Mouse (Mus musculus) spleen, adult 12 weeks (tissue): ENCODE results near the gene Tpr.

Experiments
- DNase-seq: peaks from one replicate; pipeline ENCODE4 v3.0.0; 2022; ENCODE audit warnings: low spot score

The Tpr gene

GRCm38 (mm10) chr1:150392638-150393487 is at the start of gene Tpr, which contains the start of gene Odr4:
TSS of gene Tpr (plus strand) at chr1:150392838.
TSS of gene Odr4 (minus strand) at chr1:150393080.
- peak; percentile 98 for DNase-seq

GRCm38 (mm10) chr1:150360864-150361263 is 31.8 kb upstream of the Tpr start:
- no peak for DNase-seq

- DNase-seq, result no peak
These were observed 19.7 kb upstream of the Tpr start for GRCm38 (mm10) chr1:150372895-150373294.

- DNase-seq, result no peak
These were observed 18.4 kb upstream of the Tpr start for GRCm38 (mm10) chr1:150374247-150374646.

GRCm38 (mm10) chr1:150384138-150384537 is 8.5 kb upstream of the Tpr start:
- no peak for DNase-seq

GRCm38 (mm10) chr1:150387572-150387971 is 5.1 kb upstream of the Tpr start:
- DNase-seq, result peak; percentile 21

GRCm38 (mm10) chr1:150389390-150390129 is 3.1 kb upstream of the Tpr start:
- DNase-seq, result no peak

- DNase-seq, result no peak
These were observed 554 bp upstream of the Tpr start for GRCm38 (mm10) chr1:150391931-150392637.

- no peak for DNase-seq
These were observed 832 bp downstream of the Tpr start for GRCm38 (mm10) chr1:150393488-150393852.

- no peak for DNase-seq
These were observed 3.4 kb downstream of the Tpr start for GRCm38 (mm10) chr1:150396001-150396400.

GRCm38 (mm10) chr1:150403914-150404313 is 11.3 kb downstream of the Tpr start:
- no peak for DNase-seq

GRCm38 (mm10) chr1:150404555-150404954 is 11.9 kb downstream of the Tpr start:
- no peak for DNase-seq

GRCm38 (mm10) chr1:150407285-150407684 is 14.6 kb downstream of the Tpr start:
- DNase-seq, result no peak

- DNase-seq, result no peak
These were observed 17.4 kb downstream of the Tpr start for GRCm38 (mm10) chr1:150409996-150410395.

- DNase-seq, result no peak
These were observed 23.4 kb downstream of the Tpr start for GRCm38 (mm10) chr1:150416006-150416405.

GRCm38 (mm10) chr1:150418426-150418825 is 25.8 kb downstream of the Tpr start:
- no peak for DNase-seq

GRCm38 (mm10) chr1:150425665-150426064 is 33.0 kb downstream of the Tpr start:
- DNase-seq, result no peak

GRCm38 (mm10) chr1:150426216-150426615 is 33.6 kb downstream of the Tpr start:
- no peak for DNase-seq

GRCm38 (mm10) chr1:150438641-150439040 is 46.0 kb downstream of the Tpr start:
- no peak for DNase-seq

GRCm38 (mm10) chr1:150441731-150442130 is 49.1 kb downstream of the Tpr start:
- DNase-seq, result no peak

- no peak for DNase-seq
These were observed 66.3 kb downstream of the Tpr start for GRCm38 (mm10) chr1:150458977-150459376.

- DNase-seq, result no peak
These were observed 67.0 kb downstream of the Tpr start for GRCm38 (mm10) chr1:150459599-150459998.

- DNase-seq, result no peak
These were observed 68.0 kb downstream of the Tpr start for GRCm38 (mm10) chr1:150460595-150460994.
